Comparison of ENCODE assay signal across 9 mouse cellular contexts in the genomic region with DNA sequence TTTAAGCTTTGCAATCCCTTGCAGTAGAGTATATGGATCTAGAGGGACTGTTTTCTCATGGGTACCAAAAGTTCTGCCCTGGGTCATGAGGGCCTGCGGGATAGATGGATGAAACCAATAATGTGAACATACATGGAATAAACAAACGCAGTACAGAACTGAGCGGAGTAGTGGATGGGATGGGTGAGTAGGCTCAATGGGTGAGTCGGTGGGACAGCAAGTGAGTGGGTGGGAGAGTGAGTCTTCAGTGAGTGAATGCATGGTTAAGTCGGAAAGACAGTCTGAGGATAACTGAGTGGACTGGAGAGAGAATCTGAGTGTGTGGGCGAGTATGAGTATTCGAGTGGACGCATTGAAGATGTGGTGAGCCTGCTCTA. TPM values are rescaled to one million over a fixed set of nuclear protein-coding genes. Genes with fewer than 3 reads are reported as not detected.
DNase-seq lines count a peak whose midpoint lies in the region; ATAC-seq and TF ChIP-seq lines count a peak whose summit lies in the region.
"Had no signal": no experiment of that assay in that cellular context is flagged by ENCODE, and none has a peak within 500 bp of the region (broad histone marks: within the 10 kb centered on the region; RNA-seq: fewer than 3 reads in every experiment).

No protein-coding gene starts in this region.

- H3K9me3 ChIP-seq in heart, embryonic 12.5 days (replicated peaks): no peaks in the 10 kb centered on the region
- no peaks in the 10 kb centered on the region for H3K9me3 ChIP-seq in ES-Bruce4 (replicated peaks; ENCODE audit: control insufficient read depth, insufficient read depth, low read length, poor library complexity, severe bottlenecking)
- H3K9me3 ChIP-seq in hindbrain, embryonic 11.5 days (ENCODE audit: control insufficient read depth, low read length): no peaks in the 10 kb centered on the region
- no peaks in the 10 kb centered on the region for H3K9me3 ChIP-seq in midbrain, embryonic 11.5 days (ENCODE audit: control insufficient read depth, low read length)

- no peak for DNase-seq in heart, adult 9 months (ENCODE audit: low spot score in 2 of 2)
- no peak for DNase-seq in hindbrain, embryonic 11.5 days (ENCODE audit: low spot score)
- DNase-seq in midbrain, embryonic 11.5 days (ENCODE audit: low spot score, missing footprints): no peak
- DNase-seq in embryo, embryonic 10.5 days (ENCODE audit: low spot score): no peak
- no peak for DNase-seq in lung, adult 18-20 months

- no peaks in the 10 kb centered on the region for H3K36me3 ChIP-seq in heart, embryonic 12.5 days
- no peaks in the 10 kb centered on the region for H3K36me3 ChIP-seq in ES-Bruce4 (ENCODE audit: control insufficient read depth, insufficient read depth, low read length, poor library complexity, severe bottlenecking)
- H3K36me3 ChIP-seq in hindbrain, embryonic 11.5 days (ENCODE audit: control insufficient read depth, insufficient read depth, low read length): no peaks in the 10 kb centered on the region
- H3K36me3 ChIP-seq in midbrain, embryonic 11.5 days (ENCODE audit: control insufficient read depth, insufficient read depth, low read length): no peaks in the 10 kb centered on the region

- TF ChIP-seq EP300 in ES-Bruce4 (IDR thresholded peaks at IDR 0.05; ENCODE audit: insufficient read depth, low read depth, low read length): no peak

- H3K4me2 ChIP-seq in heart, embryonic 12.5 days: peak overlapping the region; percentile 96
- H3K4me2 ChIP-seq in hindbrain, embryonic 11.5 days (replicated peaks; ENCODE audit: low read depth, low read length): peak overlapping the region; percentile 99
- peak overlapping the region; percentile 63 for H3K4me2 ChIP-seq in midbrain, embryonic 11.5 days

- H3K4me1 ChIP-seq in heart, embryonic 12.5 days (replicated peaks): peaks cover 3% of the 10 kb centered on the region; the same call in 1 of the 2 replicates
- H3K4me1 ChIP-seq in ES-Bruce4 (ENCODE audit: control insufficient read depth, insufficient read depth, low read length): no peaks in the 10 kb centered on the region
- no peaks in the 10 kb centered on the region for H3K4me1 ChIP-seq in hindbrain, embryonic 11.5 days (replicated peaks; ENCODE audit: control insufficient read depth, insufficient read depth, low read length)
- peaks cover 6% of the 10 kb centered on the region; the same call in 1 of the 2 replicates for H3K4me1 ChIP-seq in midbrain, embryonic 11.5 days (ENCODE audit: control insufficient read depth, insufficient read depth, low read length)

- H3K27me3 ChIP-seq in heart, embryonic 12.5 days (replicated peaks): peaks cover 45% of the 10 kb centered on the region
- peaks cover 6% of the 10 kb centered on the region; the same call in 1 of the 2 replicates for H3K27me3 ChIP-seq in ES-Bruce4 (ENCODE audit: control insufficient read depth, insufficient read depth, low read length, poor library complexity, severe bottlenecking)
- peaks cover 3% of the 10 kb centered on the region for H3K27me3 ChIP-seq in hindbrain, embryonic 11.5 days (ENCODE audit: control insufficient read depth, insufficient read depth, low read length)
- peaks cover 7% of the 10 kb centered on the region for H3K27me3 ChIP-seq in midbrain, embryonic 11.5 days (ENCODE audit: control insufficient read depth, insufficient read depth, low read length)

- peak overlapping the region; percentile 66 for H3K4me3 ChIP-seq in heart, embryonic 12.5 days
- H3K4me3 ChIP-seq in ES-Bruce4 (ENCODE audit: low read depth, low read length): peak overlapping the region; percentile 60
- peak overlapping the region; percentile 57 for H3K4me3 ChIP-seq in hindbrain, embryonic 11.5 days (ENCODE audit: low read depth, low read length)
- H3K4me3 ChIP-seq in midbrain, embryonic 11.5 days (ENCODE audit: low read depth, low read length): peak overlapping the region; percentile 45

- WGBS in heart, embryonic 12.5 days: 30% methylated on average over 8 of the region's 8 CpGs
- WGBS in hindbrain, embryonic 11.5 days: 38% methylated on average over 8 of the region's 8 CpGs
- 31% methylated on average over 8 of the region's 8 CpGs for WGBS in midbrain, embryonic 11.5 days

- no peak for TF ChIP-seq POLR2A in ES-Bruce4 (IDR thresholded peaks at IDR 0.05; ENCODE audit: insufficient read depth, low read length)

- no peak for TF ChIP-seq CTCF in ES-Bruce4 (IDR thresholded peaks at IDR 0.05; ENCODE audit: low read depth, low read length)

- H3K27ac ChIP-seq in heart, embryonic 12.5 days (ENCODE audit: poor library complexity, severe bottlenecking): no peak overlapping the region
- H3K27ac ChIP-seq in ES-Bruce4 (ENCODE audit: insufficient read depth, low read length): no peak overlapping the region
- H3K27ac ChIP-seq in hindbrain, embryonic 11.5 days (ENCODE audit: low read depth, low read length): no peak overlapping the region
- no peak overlapping the region for H3K27ac ChIP-seq in midbrain, embryonic 11.5 days (ENCODE audit: low read depth, low read length)

- peak overlapping the region; percentile 67; the same call in 1 of the 2 replicates for H3K9ac ChIP-seq in heart, embryonic 12.5 days
- peak overlapping the region; percentile 44; the same call in 1 of the 2 replicates for H3K9ac ChIP-seq in ES-Bruce4 (ENCODE audit: low read depth, poor library complexity, severe bottlenecking)
- H3K9ac ChIP-seq in hindbrain, embryonic 11.5 days (ENCODE audit: low read depth, low read length): peak overlapping the region; percentile 62
- peak overlapping the region; percentile 43 for H3K9ac ChIP-seq in midbrain, embryonic 11.5 days (ENCODE audit: low read length)

- no peak; the same call in 1 of the 2 replicates for ATAC-seq in heart, embryonic 12.5 days (ENCODE audit: insufficient number of reproducible peaks, low FRiP score)
- ATAC-seq in hindbrain, embryonic 11.5 days (ENCODE audit: low FRiP score): peak; percentile 39; the same call in 1 of the 2 replicates
- peak; percentile 54 for ATAC-seq in midbrain, embryonic 11.5 days (ENCODE audit: low FRiP score)
- no peak for ATAC-seq in monocyte, adult 5-6 weeks (replicated peaks; ENCODE audit: insufficient number of reproducible peaks, low FRiP score, low TSS enrichment, poor library complexity, severe bottlenecking)

RNA-seq across cellular contexts. Expression of a gene that starts 0.3 kb away (rescaled TPM):
- polyA plus RNA-seq in heart, embryonic 12.5 days (2016; fragmentation: Nextera tagmentation; extraction: Ambion mirVana): 1.6 and 1.9 TPM in 2 replicates
- polyA plus RNA-seq in ES-Bruce4 (2011; ENCODE audit: insufficient read depth, insufficient read length, low read depth, missing spikeins): 0.20 and 0.27 TPM in 2 replicates
- polyA plus RNA-seq in hindbrain, embryonic 11.5 days (2014; fragmentation: Nextera tagmentation; extraction: Ambion mirVana): 5.8 and 7.2 TPM in 2 replicates
- 3.3 and 3.8 TPM in 2 replicates for polyA plus RNA-seq in midbrain, embryonic 11.5 days (2014; fragmentation: Nextera tagmentation; extraction: Ambion mirVana)
- not detected in 3 replicates for total RNA-seq in monocyte, adult 5-6 weeks (2017)
- polyA plus RNA-seq: liver, adult 2 months had no signal

RNA-seq across cellular contexts. Expression of a gene that starts 33.2 kb away (rescaled TPM):
- polyA plus RNA-seq in heart, embryonic 12.5 days (2016; fragmentation: Nextera tagmentation; extraction: Ambion mirVana): 11.4 and 12.7 TPM in 2 replicates
- polyA plus RNA-seq in ES-Bruce4 (2011; ENCODE audit: insufficient read depth, insufficient read length, low read depth, missing spikeins): 16.6 and 19.0 TPM in 2 replicates
- 17.1 and 18.3 TPM in 2 replicates for polyA plus RNA-seq in hindbrain, embryonic 11.5 days (2014; fragmentation: Nextera tagmentation; extraction: Ambion mirVana)
- polyA plus RNA-seq in midbrain, embryonic 11.5 days (2014; fragmentation: Nextera tagmentation; extraction: Ambion mirVana): 18.0 and 18.9 TPM in 2 replicates
- 6.1 to 8.9 TPM (median 7.0 TPM) in 3 replicates for total RNA-seq in monocyte, adult 5-6 weeks (2017)

Comparison
In these comparisons a context has a peak if more than half of its experiments do, and no peak if none do; other contexts are left out.
1. ATAC-seq: peak in hindbrain, embryonic 11.5 days (single experiment) and midbrain, embryonic 11.5 days (single experiment); none in heart, embryonic 12.5 days (single experiment) and monocyte, adult 5-6 weeks (single experiment).
2. Peak in every context shown above with its lines, with median percentiles within 50 percentile points of each other: H3K4me2 ChIP-seq, H3K4me3 ChIP-seq and H3K9ac ChIP-seq.